Mouse (Mus musculus): ENCODE measurements around the gene Ddx19a.
"Not testable (repeated sequence)": the region's sequence is repeated elsewhere in the genome, so short reads cannot be mapped to it uniquely, and the experiment has no call there.

Ddx19a gene

DNA sequence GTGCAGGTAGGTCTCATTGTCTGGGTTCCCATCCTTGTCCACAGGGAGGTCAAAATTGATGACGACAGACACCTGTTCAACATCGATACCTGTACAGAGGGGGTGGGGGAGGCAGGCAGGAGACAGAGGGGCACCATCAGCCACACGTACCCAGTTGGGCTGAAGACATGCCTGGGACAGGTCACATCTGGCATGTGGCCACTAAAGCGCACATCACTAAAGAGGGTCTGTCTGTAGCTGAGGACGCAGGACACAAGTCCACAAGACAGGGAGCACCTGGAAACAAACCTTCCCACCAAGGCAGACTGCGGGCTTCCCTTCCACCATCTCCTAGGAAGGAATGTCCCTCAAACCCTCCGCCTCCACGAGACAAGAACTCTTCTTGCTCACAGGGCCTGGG lies 21.1 kb downstream of the Ddx19a start:
- in situ Hi-C loops (cut with MboI, MseI): not testable (repeated sequence)

GRCm38 (mm10) chr8:110969910-110970770 lies 27.5 kb downstream of the Ddx19a start:
- in situ Hi-C loops (cut with MboI, MseI): no loop called here

GRCm38 (mm10) chr8:110967326-110967725 lies 30.3 kb downstream of the Ddx19a start:
- in situ Hi-C loops (cut with MboI, MseI): no loop called here

DNA sequence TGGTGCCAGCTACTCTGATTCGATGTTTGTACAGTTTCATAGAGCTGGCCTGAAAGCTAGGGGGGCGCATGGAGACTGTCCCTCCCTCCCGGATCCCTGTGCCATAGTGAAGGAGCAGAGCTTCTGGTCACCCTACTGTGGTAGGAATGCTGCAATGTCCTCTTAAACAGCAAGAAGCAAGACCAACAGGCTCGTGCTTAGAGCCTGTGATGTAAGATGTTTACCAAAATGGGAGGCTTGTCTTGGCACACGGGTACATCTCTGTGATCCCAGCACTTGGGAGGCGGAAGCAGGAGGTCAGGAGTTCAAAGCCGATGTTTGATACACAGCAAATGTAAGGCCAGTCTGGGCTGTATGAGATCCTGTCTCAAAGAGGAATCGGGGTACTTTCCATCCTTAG lies 31.0 kb downstream of the Ddx19a start:
- in situ Hi-C loops (cut with MboI, MseI): no loop called here

DNA sequence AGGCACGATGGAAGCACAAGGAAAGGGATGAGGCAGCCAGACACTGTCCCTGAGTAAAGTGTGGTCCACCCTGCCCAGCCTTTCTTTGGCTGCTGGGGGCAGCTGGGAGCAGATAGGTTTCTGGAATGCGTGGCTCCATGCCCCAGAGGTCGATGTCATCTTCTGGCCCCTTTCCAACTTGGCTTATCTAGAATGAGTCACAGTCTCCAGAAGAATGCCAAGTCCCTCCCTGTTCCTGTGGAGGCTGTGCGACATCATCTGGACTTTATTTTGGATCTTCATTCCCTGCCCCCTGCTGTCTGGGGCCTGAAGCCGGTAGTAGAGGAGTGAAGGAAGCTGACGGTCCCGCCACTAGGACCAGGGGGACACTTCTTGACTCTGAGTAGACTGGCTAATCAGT lies 32.0 kb downstream of the Ddx19a start:
- in situ Hi-C loops (cut with MboI, MseI): no loop called here

GRCm38 (mm10) chr8:110964666-110965065 lies 32.9 kb downstream of the Ddx19a start:
- in situ Hi-C loops (cut with MboI, MseI): no loop called here

- in situ Hi-C loops (cut with MboI, MseI): no loop called here
These were observed 34.5 kb downstream of the Ddx19a start for GRCm38 (mm10) chr8:110963051-110963450.

GRCm38 (mm10) chr8:110959906-110960305 lies 37.7 kb downstream of the Ddx19a start:
- in situ Hi-C loops (cut with MboI, MseI): no loop called here

DNA sequence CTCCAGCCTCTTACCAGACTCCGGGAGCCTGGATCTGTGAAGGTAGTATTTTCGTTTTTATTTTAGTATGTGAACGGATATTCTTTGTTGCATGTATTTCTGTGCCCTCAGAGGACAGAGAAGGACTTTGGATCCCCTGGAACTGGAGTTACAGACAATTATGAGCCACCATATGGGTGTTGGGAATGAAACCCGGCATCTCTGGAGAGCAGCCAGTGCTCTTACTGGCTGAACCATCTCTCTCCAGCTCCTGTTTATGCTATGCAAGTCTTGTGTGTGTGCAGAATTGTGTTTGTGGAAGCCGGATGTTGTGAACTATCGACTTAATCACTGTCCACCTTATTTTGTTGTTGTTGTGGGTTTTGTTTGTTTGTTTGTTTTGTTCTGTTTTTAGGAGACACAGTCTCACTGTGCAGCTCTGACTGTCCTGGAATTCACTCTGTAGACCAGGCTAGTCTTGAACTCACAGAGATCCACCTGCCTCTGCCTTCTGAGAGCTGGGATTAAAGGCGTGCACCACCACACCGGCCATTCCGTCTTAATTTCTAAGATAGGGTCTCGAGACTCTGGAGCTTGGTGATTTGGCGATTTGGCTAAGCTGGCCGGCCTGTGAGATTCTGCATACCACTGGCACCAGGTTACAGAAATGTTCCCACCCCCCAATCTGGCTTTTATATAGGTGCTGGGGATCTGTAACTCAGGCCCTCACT lies 38.4 kb downstream of the Ddx19a start:
- in situ Hi-C loops (cut with MboI, MseI): no loop called here

GRCm38 (mm10) chr8:110958553-110958952 lies 39.0 kb downstream of the Ddx19a start:
- in situ Hi-C loops (cut with MboI, MseI): not testable (repeated sequence)

GRCm38 (mm10) chr8:110958135-110958534 lies 39.5 kb downstream of the Ddx19a start:
- in situ Hi-C loops (cut with MboI, MseI): no loop called here

DNA sequence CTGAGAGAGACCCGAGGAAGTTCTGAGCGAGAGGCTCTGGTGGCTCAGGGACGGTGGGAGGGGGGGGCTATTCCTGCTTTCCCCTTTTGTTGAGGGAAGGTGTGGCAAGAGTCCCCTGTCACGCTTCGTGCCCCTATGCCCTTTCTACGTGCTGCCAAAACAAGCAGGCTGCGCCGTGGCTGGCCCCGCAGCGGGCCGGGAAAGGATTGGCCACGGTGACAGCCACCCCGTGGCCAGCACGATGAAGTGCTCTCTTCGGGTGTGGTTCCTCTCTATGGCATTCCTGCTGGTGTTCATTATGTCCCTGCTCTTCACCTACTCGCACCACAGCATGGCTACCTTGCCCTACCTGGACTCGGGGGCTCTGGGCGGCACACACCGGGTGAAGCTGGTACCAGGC lies 40.1 kb downstream of the Ddx19a start:
- in situ Hi-C loops (cut with MboI, MseI): no loop called here

DNA sequence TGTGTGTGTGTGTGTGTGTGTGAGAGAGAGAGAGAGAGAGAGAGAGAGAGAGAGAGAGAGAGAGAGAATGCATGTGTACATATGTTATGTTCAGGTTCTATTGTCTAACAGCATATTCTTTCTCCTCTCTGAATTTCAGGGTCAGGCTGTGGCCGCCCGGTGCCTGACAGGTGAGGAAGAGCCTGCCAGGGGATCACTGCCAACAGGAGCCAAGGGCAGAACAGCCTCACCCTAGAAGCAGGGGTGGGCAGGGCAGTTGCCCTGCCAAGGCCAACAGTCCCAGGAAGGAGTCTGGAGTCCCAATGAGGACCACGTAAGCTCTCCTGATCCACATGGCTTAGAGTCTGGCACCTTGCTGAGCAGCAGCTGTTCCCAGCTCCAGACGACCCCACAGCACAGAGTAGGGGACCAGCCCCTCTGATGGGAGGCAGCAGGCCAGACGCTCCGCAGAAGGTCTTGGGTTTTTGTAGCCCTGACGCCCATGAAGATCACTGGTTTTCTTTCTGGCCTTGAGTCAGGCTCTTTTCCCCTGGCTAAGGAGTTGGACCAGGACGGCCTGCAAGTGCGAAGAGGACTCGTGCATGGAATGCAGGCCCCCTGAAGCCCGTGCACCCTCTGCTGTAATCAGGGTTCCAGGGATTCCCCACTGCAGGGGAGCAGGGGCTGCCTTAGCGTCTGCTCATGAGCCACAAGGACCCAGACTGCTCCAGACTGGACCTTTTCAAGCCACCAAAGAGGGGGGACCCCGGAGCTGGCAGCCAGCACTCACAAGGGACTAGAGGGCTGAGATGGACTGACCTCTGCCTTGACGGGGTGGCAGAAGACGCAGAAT lies 40.8 kb downstream of the Ddx19a start:
- in situ Hi-C loops (cut with MboI, MseI): no loop called here

GRCm38 (mm10) chr8:110954776-110955175 lies 42.8 kb downstream of the Ddx19a start:
- in situ Hi-C loops (cut with MboI, MseI): no loop called here

DNA sequence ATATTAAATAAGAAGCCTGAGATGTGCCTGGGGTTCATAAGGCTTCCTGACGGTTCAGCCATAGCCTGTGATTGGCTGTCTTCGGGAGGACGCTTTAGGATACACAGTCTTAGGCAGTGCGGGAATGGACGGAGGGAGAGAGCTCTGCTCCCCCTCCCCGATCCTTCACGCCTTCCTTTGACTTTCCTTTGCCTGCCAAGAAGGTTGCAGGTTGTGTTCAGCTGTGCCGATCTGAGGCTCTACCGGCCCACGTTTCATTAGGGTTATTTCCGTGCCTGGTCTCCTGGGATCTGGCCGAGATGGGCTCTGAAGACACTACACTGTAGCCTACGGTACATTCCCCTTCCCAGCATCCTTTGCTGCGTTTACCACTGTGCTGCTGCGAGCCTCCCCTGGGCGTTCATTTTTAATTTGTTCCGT lies 47.5 kb downstream of the Ddx19a start:
- in situ Hi-C loops (cut with MboI, MseI): no loop called here

DNA sequence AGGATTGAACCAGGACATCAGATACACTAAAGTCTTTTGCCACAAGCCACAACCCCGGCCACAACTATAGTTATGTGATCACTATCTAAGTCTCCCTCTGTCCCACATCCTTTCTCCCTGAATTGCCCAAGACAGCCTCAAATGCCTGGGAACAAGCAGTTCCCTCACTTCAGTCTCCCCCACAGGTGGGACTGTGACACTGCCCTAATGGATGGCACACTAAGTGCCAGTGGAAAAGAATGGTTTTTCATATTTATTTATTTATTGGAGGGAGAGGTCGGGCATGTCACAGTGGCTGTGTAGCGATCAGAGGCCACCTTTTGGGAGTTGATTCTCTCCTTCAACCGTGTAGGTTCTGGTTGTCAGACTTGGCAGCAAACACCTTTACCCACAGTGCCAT lies 51.9 kb downstream of the Ddx19a start:
- in situ Hi-C loops (cut with MboI, MseI): no loop called here

DNA sequence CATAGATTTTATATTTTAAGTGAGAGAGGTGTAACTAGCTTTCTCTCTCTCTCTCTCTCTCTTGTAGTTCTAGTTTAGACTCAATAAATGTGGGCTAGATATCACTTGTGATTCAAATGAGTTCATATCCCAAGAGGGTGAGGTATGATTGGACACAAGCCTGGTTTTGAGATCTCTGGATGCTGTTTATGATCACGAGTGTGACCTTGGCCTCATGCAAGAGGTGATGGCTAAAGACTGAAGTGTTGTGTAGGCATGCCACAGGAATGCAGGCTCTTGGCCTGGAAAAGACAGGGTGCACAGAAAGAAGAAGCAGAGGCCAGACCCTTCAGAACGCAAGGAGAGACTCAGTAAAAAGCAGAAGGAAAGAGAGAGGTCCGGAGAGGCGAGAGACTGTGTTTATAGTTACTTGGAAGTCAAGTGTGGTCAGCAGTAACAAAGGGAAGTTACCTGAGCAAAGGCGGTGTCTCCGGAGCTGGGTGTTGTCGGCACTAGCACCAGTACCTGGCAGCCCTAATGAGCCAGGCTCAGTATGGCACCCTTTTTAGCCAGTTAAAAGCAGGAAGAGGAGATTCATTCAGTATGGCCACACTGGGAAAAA lies 53.2 kb downstream of the Ddx19a start:
- in situ Hi-C loops (cut with MboI, MseI): no loop called here

- in situ Hi-C loops (cut with MboI, MseI): no loop called here
These were observed 56.1 kb downstream of the Ddx19a start for GRCm38 (mm10) chr8:110941453-110941948.

GRCm38 (mm10) chr8:110940682-110941452 lies 56.7 kb downstream of the Ddx19a start:
- in situ Hi-C loops (cut with MboI, MseI): no loop called here

DNA sequence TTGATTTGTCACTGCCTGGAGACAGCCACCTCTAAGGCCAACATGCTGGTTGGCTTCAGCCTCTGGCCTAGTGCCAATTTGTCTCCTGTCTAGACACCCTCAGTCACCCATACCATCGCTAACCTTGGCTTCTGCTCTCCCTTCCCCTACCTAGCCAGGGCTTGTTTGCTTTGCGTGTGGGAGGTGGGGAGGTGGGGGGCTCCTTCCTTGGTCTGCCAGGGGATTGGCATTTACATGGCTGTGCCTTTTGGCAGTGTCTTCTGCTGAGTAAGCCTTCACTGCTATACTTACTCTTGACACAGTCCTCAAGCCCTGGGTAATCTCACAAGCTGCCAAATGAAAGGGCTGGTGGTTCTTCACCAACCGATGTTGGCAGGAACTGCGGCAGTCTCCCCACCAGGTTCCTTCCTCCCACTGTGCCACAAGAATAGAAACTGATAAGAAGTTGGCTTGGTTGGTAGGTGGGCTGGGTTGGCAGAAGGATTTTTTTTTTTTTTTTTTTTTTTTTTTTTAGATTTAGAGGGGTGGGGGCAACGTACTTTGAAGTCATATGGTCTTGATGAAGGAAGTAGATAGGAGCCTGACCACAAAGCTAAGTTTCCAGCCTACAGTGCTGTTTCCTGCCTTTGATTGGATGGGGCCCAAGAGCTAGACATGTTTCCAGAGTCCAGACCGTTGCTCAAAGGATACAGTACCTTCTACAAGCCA lies 58.6 kb downstream of the Ddx19a start:
- in situ Hi-C loops (cut with MboI, MseI): no loop called here

Data from T-helper 2 cell (primary cell).